Mouse (Mus musculus): ENCODE measurements around the gene H2-DMb2. TPM values are rescaled to one million over a fixed set of nuclear protein-coding genes. Genes with fewer than 3 reads are reported as not detected.
"Not testable (repeated sequence)": the region's sequence is repeated elsewhere in the genome, so short reads cannot be mapped to it uniquely, and the experiment has no call there.

The H2-DMb2 gene
- total and polyA plus RNA-seq, 3 experiments: 0.77 to 1.5 TPM; not detected in 1

GRCm38 (mm10) chr17:34143461-34143860, 354 bp downstream of the H2-DMb2 start (continued):
- TF ChIP-seq MXI1 (IDR thresholded peaks at IDR 0.05; ENCODE audit: low read depth, low read length): peak; percentile 73
- no peak for TF ChIP-seq POLR2AphosphoS2 (IDR thresholded peaks at IDR 0.05; ENCODE audit: low read length)
- TF ChIP-seq SIN3A (IDR thresholded peaks at IDR 0.05; ENCODE audit: low read length): peak; percentile 86
- no peak for TF ChIP-seq MAX (IDR thresholded peaks at IDR 0.05; ENCODE audit: low read length)
- peak; percentile 64; the same call in 1 of the 2 replicates for TF ChIP-seq CHD2 (IDR thresholded peaks at IDR 0.05; ENCODE audit: low read length)
- 0 out of 2 replicates have a peak, but pooled peaks have one; percentile 5 for TF ChIP-seq ZC3H11A (IDR thresholded peaks at IDR 0.05; ENCODE audit: low read depth, low read length)
- no peak for TF ChIP-seq ZKSCAN1 (IDR thresholded peaks at IDR 0.05; ENCODE audit: low read depth, low read length)
- TF ChIP-seq JUND (IDR thresholded peaks at IDR 0.05; ENCODE audit: low read depth, low read length): peak; percentile 100
- 0 out of 2 replicates have a peak, but pooled peaks have one; percentile 64 for TF ChIP-seq UBTF (IDR thresholded peaks at IDR 0.05; ENCODE audit: borderline replicate concordance, insufficient read depth, low read depth, low read length)
- no peak for TF ChIP-seq NELFE (IDR thresholded peaks at IDR 0.05; ENCODE audit: low read depth, low read length)
- no peak for TF ChIP-seq ELF1 (IDR thresholded peaks at IDR 0.05; ENCODE audit: low read depth, low read length)
- TF ChIP-seq MEF2A (IDR thresholded peaks at IDR 0.05; ENCODE audit: extremely low read depth, insufficient replicate concordance, low read depth, low read length, poor library complexity, severe bottlenecking): no peak
- TF ChIP-seq USF1 (IDR thresholded peaks at IDR 0.05; ENCODE audit: low read depth, low read length): 0 out of 2 replicates have a peak, but pooled peaks have one; percentile 10
- no peak for TF ChIP-seq USF2 (IDR thresholded peaks at IDR 0.05; ENCODE audit: borderline replicate concordance in 1 of 2, insufficient read depth in 1 of 2, low read depth in 1 of 2, low read length in 2 of 2)
- TF ChIP-seq HCFC1 (IDR thresholded peaks at IDR 0.05; ENCODE audit: low read depth, low read length): peak; percentile 64
- peak; percentile 87 for TF ChIP-seq MAZ (IDR thresholded peaks at IDR 0.05; ENCODE audit: low read depth, low read length)
- TF ChIP-seq E2F4 (IDR thresholded peaks at IDR 0.05; ENCODE audit: borderline replicate concordance, low read depth, low read length): no peak
- 0 out of 2 replicates have a peak, but pooled peaks have one; percentile 22 for TF ChIP-seq MAFK (IDR thresholded peaks at IDR 0.05; ENCODE audit: borderline replicate concordance, low read depth, low read length)
- no peak for TF ChIP-seq ZNF384 (IDR thresholded peaks at IDR 0.05; ENCODE audit: low read depth, low read length)
- TF ChIP-seq SMC3 (IDR thresholded peaks at IDR 0.05; ENCODE audit: low read depth, low read length): no peak; the same call in 1 of the 2 replicates

- H3K9ac ChIP-seq (ENCODE audit: control insufficient read depth, low read depth, low read length, poor library complexity, severe bottlenecking); H3K4me3 ChIP-seq (ENCODE audit: control insufficient read depth in 1 of 2, insufficient read depth in 1 of 2, low read depth in 2 of 2, low read length in 2 of 2); H3K9me3 ChIP-seq (replicated peaks; ENCODE audit: insufficient read depth, low read length); H3K79me2 ChIP-seq (ENCODE audit: control insufficient read depth, insufficient read depth, low read length, poor library complexity); DNase-seq (ENCODE audit: low read depth, low spot score); H3K27me3 ChIP-seq (ENCODE audit: control insufficient read depth in 1 of 2, insufficient read depth in 2 of 2, low read length in 2 of 2); H3K27ac ChIP-seq (ENCODE audit: control insufficient read depth, low read depth, low read length): not testable (repeated sequence)
- Histone ChIP-seq H3K36me3 (ENCODE audit: control insufficient read depth in 1 of 2, insufficient read depth in 2 of 2, low read length in 2 of 2) (peaks cover 0 to 20% of the 10 kb centered on the region in 2 experiments; a peak in 2 of 4 replicates), H3K4me1 (ENCODE audit: control insufficient read depth in 1 of 2, insufficient read depth in 2 of 2, low read length in 2 of 2) (peaks cover 19 to 36% of the 10 kb centered on the region in 2 experiments)
Measured at GRCm38 (mm10) chr17:34144221-34144620, 1.1 kb downstream of the H2-DMb2 start.
